Mouse (Mus musculus) midbrain, embryonic 16.5 days (tissue): ENCODE measurements at regions not wholly inside any gene's neighbourhood (a gene's known extent, or its start where the extent isn't known, plus 50 kb on each side); places are given as distances from the start of the nearest gene placed in this dataset.
A peak's percentile ranks its signal among the peaks of the same experiment; 100 is the strongest.

Experiments
- ATAC-seq: fragments of 200-750 bp; cut with Nextera tagmentation; 2 replicates; pipeline ENCODE4 v1.8.0; 2017; ENCODE audit warnings: moderate TSS enrichment
- H3K27ac ChIP-seq: fragments of 300-500 bp; sonication (generic); 2 replicates; pipeline ENCODE4 v1.5.1; 2014; ENCODE audit warnings: mild to moderate bottlenecking, low read length, mixed read lengths
- H3K27me3 ChIP-seq: fragments of 300-500 bp; sonication (generic); 2 replicates; pipeline ENCODE4 v1.6.1; 2014; ENCODE audit warnings: low read depth, low read length, mixed read lengths; ENCODE audit not compliant: control insufficient read depth, insufficient read depth
- H3K36me3 ChIP-seq: fragments of 300-500 bp; sonication (generic); 2 replicates; pipeline ENCODE4 v1.6.1; 2014; ENCODE audit warnings: mild to moderate bottlenecking, low read length, moderate library complexity, mixed read lengths; ENCODE audit not compliant: control insufficient read depth, insufficient read depth
- H3K4me1 ChIP-seq: fragments of 300-500 bp; sonication (generic); 2 replicates; pipeline ENCODE4 v1.6.1; 2014; ENCODE audit warnings: mild to moderate bottlenecking, low read length, mixed read lengths; ENCODE audit not compliant: control insufficient read depth, insufficient read depth
- H3K4me2 ChIP-seq: fragments of 300-500 bp; sonication (generic); 2 replicates; pipeline ENCODE4 v1.6.1; 2014; ENCODE audit warnings: mild to moderate bottlenecking, low read length, mixed read lengths
- H3K4me3 ChIP-seq: fragments of 300-500 bp; sonication (generic); 2 replicates; pipeline ENCODE4 v1.5.1; 2014; ENCODE audit warnings: low read depth, mild to moderate bottlenecking, low read length, moderate library complexity, mixed read lengths
- H3K9ac ChIP-seq: fragments of 300-500 bp; sonication (generic); 2 replicates; pipeline ENCODE4 v1.6.1; 2014; ENCODE audit warnings: low read depth, low read length, mixed read lengths
- H3K9me3 ChIP-seq: fragments of 300-500 bp; sonication (generic); replicated peaks from 2 replicates; pipeline ENCODE4 v1.6.1; 2014; ENCODE audit warnings: mild to moderate bottlenecking, low read length, mixed read lengths; ENCODE audit not compliant: control insufficient read depth, poor library complexity, severe bottlenecking
- WGBS: fragments of 180-500 bp; shearing (Covaris S2); extraction: QIAGEN DNeasy Blood & Tissue Kit; methylation state at CpG from one replicate; pipeline ENCODE4 v1.1.7; 2014; 5-methylcytosine and 5-hydroxymethylcytosine counted together

DNA sequence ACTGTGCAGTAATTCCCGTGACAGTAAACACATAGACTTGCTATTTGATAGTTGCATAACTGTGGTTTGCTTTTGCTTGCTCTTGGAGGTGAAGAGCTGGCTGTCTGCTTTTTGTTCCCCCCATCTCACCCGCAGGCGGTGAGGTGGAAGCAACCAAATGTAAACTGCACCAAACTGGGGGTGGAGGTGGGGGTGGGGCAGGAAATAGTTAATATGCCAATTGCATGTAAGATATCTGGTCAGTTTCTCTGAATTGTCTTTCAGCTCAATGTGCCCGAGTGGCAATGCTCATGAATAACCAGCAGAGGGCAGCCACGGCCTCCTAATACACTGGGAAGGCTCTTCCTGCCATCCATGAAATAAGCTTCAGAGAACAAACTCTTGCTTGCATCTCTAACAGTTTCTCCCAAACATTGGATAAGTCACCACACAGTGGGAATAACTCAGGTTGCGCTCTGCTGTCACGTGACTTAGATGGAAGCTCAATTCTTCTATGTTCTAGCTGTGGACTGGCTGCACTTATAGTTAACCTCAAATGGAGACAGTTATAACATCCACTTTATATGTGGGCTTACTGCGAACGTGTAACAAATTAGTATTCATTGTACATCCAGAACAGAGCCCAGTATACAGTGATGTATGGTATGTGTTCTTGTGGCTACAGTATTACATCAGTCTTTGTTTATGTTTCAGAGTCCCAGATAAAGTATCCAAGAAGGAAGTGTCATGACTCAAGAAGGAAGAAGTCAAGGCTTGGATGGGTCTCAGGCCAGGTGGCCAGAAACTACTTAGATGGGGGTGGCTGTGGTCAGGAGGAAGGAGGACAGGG lies 62.0 kb upstream of the Egflam start:
- Histone ChIP-seq H3K36me3 (no peaks in the 10 kb centered on the region), H3K27me3 (no peaks in the 10 kb centered on the region), H3K4me3 (no peak overlapping the region), H3K4me2 (no peak overlapping the region), H3K4me1 (no peaks in the 10 kb centered on the region), H3K9me3 (no peaks in the 10 kb centered on the region), H3K27ac (no peak overlapping the region), H3K9ac (no peak overlapping the region)
- peak; percentile 91 for ATAC-seq
- WGBS: 31% methylated on average over 9 of the region's 9 CpGs

DNA sequence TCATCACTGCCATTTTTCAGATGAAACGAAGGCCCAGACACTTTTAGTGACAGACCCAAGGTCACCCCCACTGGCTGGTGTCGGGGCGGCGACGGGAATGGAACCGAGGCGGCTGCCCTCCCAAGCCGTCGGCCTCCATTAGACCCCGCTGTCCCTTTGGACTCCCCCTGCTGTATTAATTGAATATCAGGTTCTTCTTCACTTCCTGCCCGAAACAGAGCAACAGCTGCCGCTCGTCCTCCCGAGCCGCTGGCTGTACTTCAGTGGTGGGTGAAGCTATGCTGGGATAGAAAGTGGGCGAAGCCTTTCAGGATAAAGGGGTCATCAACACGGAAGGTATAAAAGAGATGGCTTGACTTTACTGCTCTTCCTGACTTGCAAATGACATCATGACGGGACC lies 64.4 kb upstream of the Egflam start:
- H3K4me2 ChIP-seq: no peak overlapping the region
- no peak overlapping the region for H3K9ac ChIP-seq
- WGBS: 87% methylated on average over 18 of the region's 18 CpGs
- no peaks in the 10 kb centered on the region for H3K36me3 ChIP-seq
- no peak for ATAC-seq
- H3K9me3 ChIP-seq: peaks cover 3% of the 10 kb centered on the region; the same call in 1 of the 2 replicates
- H3K4me1 ChIP-seq: no peaks in the 10 kb centered on the region
- H3K27me3 ChIP-seq: no peaks in the 10 kb centered on the region
- no peak overlapping the region for H3K4me3 ChIP-seq
- no peak overlapping the region for H3K27ac ChIP-seq

- no peaks in the 10 kb centered on the region for H3K27me3 ChIP-seq
- H3K9ac ChIP-seq: no peak overlapping the region
- H3K4me1 ChIP-seq: no peaks in the 10 kb centered on the region
- WGBS: 87% methylated on average over 15 of the region's 15 CpGs
- no peak overlapping the region for H3K4me3 ChIP-seq
- ATAC-seq: no peak
- no peak overlapping the region for H3K27ac ChIP-seq
- peaks cover 3% of the 10 kb centered on the region; the same call in 1 of the 2 replicates for H3K9me3 ChIP-seq
- H3K4me2 ChIP-seq: no peak overlapping the region
- no peaks in the 10 kb centered on the region for H3K36me3 ChIP-seq
These were observed 65.5 kb upstream of the Egflam start for GRCm38 (mm10) chr15:7463444-7464350.

- H3K27me3 ChIP-seq: no peaks in the 10 kb centered on the region
- no peak overlapping the region for H3K27ac ChIP-seq
- H3K4me3 ChIP-seq: no peak overlapping the region
- H3K36me3 ChIP-seq: no peaks in the 10 kb centered on the region
- ATAC-seq: peak; percentile 84
- H3K4me1 ChIP-seq: peaks cover 5% of the 10 kb centered on the region; the same call in 1 of the 2 replicates
- H3K4me2 ChIP-seq: no peak overlapping the region
- 7% methylated on average over 11 of the region's 11 CpGs for WGBS
- H3K9me3 ChIP-seq: no peaks in the 10 kb centered on the region
- H3K9ac ChIP-seq: no peak overlapping the region
These were observed 82.0 kb upstream of the Egflam start for GRCm38 (mm10) chr15:7480211-7480610.

DNA sequence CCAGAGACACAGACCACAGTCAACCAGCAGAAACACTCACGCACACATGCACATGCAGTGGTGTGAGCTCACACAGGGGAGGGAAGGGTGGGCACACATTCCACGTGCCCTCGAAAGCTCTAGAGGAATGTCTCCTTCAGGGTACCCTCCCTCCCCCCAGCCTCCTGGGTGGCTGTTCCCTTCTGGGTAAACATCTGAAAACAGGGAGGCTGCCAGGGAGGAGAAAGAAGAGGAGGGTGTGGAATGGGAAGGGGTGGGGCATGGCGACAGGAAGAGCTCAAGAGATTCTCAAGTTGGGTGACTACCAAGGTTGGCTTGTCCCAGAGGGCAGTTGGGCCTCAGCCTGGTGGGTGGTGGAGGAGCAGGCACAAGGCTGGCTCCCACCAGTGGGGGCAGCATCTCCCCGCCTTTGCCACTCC lies 82.6 kb upstream of the Egflam start:
- H3K9me3 ChIP-seq: no peaks in the 10 kb centered on the region
- ATAC-seq: no peak

DNA sequence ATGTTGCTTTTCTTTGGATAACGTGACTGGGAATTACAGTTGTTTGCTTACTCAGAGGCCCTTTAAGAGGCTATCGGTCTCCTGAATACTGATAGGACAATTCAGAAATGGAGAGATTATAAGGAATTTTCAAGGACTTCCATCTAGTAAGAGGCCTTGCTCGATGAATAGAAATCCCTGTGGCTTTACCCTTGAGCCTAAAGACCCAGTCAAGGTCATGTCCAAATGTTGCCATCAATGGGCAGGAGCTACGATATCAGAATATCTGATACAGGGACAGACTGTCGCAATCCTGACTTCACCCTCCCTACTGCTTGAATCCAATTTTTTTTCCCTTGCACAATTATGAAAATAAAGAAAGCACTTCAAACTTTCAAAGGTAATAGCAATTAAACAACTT lies 85.5 kb upstream of the Egflam start:
- no peak overlapping the region for H3K4me3 ChIP-seq
- H3K4me2 ChIP-seq: no peak overlapping the region
- no peak overlapping the region for H3K27ac ChIP-seq
- H3K36me3 ChIP-seq: no peaks in the 10 kb centered on the region
- H3K9me3 ChIP-seq: no peaks in the 10 kb centered on the region
- no peak for ATAC-seq
- no peak overlapping the region for H3K9ac ChIP-seq
- peaks cover 5% of the 10 kb centered on the region; the same call in 1 of the 2 replicates for H3K4me1 ChIP-seq
- 64% methylated on average over 5 of the region's 5 CpGs for WGBS
- H3K27me3 ChIP-seq: no peaks in the 10 kb centered on the region

More for the DNA sequence above, 82.6 kb upstream of the Egflam start:
- Histone ChIP-seq H3K4me2 (no peak overlapping the region), H3K4me3 (no peak overlapping the region), H3K4me1 (peaks cover 5% of the 10 kb centered on the region; the same call in 1 of the 2 replicates), H3K27me3 (no peaks in the 10 kb centered on the region), H3K36me3 (no peaks in the 10 kb centered on the region), H3K9ac (no peak overlapping the region), H3K27ac (no peak overlapping the region)
- 48% methylated on average over 5 of the region's 5 CpGs for WGBS

DNA sequence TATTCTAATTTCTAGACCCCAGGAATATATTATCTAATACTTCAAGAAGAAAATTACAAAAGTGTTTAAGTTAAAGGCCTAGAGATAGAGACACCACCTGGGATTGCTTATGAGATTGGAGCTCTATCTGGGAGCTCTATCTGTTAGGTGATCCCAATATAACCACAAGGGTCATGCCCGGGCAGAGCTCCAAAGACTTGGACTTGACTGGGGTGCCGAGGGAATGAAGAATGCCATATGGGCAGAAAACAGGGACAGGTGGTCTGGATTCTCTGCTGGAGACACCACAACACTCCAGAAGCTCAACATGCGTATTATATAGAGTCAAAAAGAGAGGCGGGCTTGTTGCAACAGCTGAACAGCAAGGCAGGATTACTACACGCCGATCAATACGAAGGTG lies 92.9 kb upstream of the Egflam start:
- 94% methylated on average over 7 of the region's 7 CpGs for WGBS
- no peak overlapping the region for H3K27ac ChIP-seq
- H3K36me3 ChIP-seq: no peaks in the 10 kb centered on the region
- no peak for ATAC-seq
- no peak overlapping the region for H3K4me3 ChIP-seq
- no peaks in the 10 kb centered on the region for H3K9me3 ChIP-seq
- no peak overlapping the region for H3K4me2 ChIP-seq
- H3K4me1 ChIP-seq: no peaks in the 10 kb centered on the region
- H3K27me3 ChIP-seq: no peaks in the 10 kb centered on the region
- H3K9ac ChIP-seq: no peak overlapping the region

DNA sequence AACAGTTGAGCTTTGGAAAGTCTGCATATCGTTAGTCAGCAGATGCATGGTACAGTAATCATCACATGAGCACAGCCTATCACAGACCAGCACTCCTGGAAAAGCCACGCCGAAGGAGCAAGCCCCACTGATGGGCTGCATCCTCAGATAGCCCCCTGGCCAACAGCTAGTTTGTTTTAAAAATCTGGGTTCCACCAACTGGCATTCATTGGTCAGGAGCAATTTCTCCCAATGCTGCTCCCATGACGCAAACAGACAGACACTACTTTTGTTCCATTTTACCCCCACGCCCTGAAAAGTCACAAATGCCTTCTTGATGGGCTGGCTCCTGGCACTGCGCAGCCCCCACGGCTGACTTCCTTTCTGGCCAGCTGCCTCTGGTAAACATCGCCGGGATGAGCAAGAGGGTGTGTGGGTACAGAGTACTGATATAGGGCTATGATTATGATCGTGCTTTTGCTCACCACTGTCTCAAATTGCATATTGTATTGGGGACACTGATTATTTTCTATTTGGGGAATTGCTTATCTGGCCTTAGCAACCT lies 95.0 kb upstream of the Egflam start:
- no peaks in the 10 kb centered on the region for H3K9me3 ChIP-seq
- ATAC-seq: no peak
- no peak overlapping the region for H3K27ac ChIP-seq
- no peak overlapping the region for H3K4me3 ChIP-seq
- no peak overlapping the region for H3K4me2 ChIP-seq
- WGBS: 95% methylated on average over 10 of the region's 10 CpGs
- no peaks in the 10 kb centered on the region for H3K36me3 ChIP-seq
- H3K9ac ChIP-seq: no peak overlapping the region
- H3K4me1 ChIP-seq: no peaks in the 10 kb centered on the region
- H3K27me3 ChIP-seq: no peaks in the 10 kb centered on the region
